Mouse (Mus musculus) heart, embryonic 13.5 days (tissue): ENCODE measurements around the gene Dcaf5. TPM values are rescaled to one million over a fixed set of nuclear protein-coding genes. Genes with fewer than 3 reads are reported as not detected.
A peak's percentile ranks its signal among the peaks of the same experiment; 100 is the strongest.

Experiments used
- ATAC-seq: fragments of 200-750 bp; cut with Nextera tagmentation; 2 replicates; pipeline ENCODE4 v1.8.0; 2017; ENCODE audit warnings: moderate TSS enrichment; ENCODE audit not compliant: insufficient number of reproducible peaks, low FRiP score, low TSS enrichment; ENCODE audit errors: extremely low read depth
- H3K27ac ChIP-seq: fragments of 300-500 bp; sonication (generic); replicated peaks from 2 replicates; pipeline ENCODE4 v1.5.1; 2015; ENCODE audit warnings: moderate library complexity, mild to moderate bottlenecking, inconsistent platforms
- H3K27me3 ChIP-seq: fragments of 300-500 bp; sonication (generic); replicated peaks from 2 replicates; pipeline ENCODE4 v1.6.1; 2015; ENCODE audit warnings: mild to moderate bottlenecking, inconsistent platforms
- H3K36me3 ChIP-seq: fragments of 300-500 bp; sonication (generic); 2 replicates; pipeline ENCODE4 v1.6.1; 2015; ENCODE audit warnings: mild to moderate bottlenecking, inconsistent platforms
- H3K4me1 ChIP-seq: fragments of 300-500 bp; sonication (generic); 2 replicates; pipeline ENCODE4 v1.6.1; 2015; ENCODE audit warnings: inconsistent platforms
- H3K4me2 ChIP-seq: fragments of 300-500 bp; sonication (generic); 2 replicates; pipeline ENCODE4 v1.6.1; 2015; ENCODE audit warnings: inconsistent platforms, mild to moderate bottlenecking, moderate library complexity
- H3K4me3 ChIP-seq: fragments of 300-500 bp; sonication (generic); 2 replicates; pipeline ENCODE4 v1.5.1; 2015; ENCODE audit warnings: moderate library complexity, mild to moderate bottlenecking, inconsistent platforms
- H3K9ac ChIP-seq: fragments of 300-500 bp; sonication (generic); 2 replicates; pipeline ENCODE4 v1.6.1; 2015; ENCODE audit warnings: inconsistent platforms, mild to moderate bottlenecking, moderate library complexity
- H3K9me3 ChIP-seq: fragments of 300-500 bp; sonication (generic); 2 replicates; pipeline ENCODE4 v1.6.1; 2016; ENCODE audit warnings: inconsistent platforms
- WGBS: fragments of 180-500 bp; shearing (Covaris S2); methylation state at CpG from one replicate; pipeline ENCODE4 v1.1.7; 2015; ENCODE audit warnings: mixed read lengths; 5-methylcytosine and 5-hydroxymethylcytosine counted together
- polyA plus RNA-seq: library from polyadenylated mRNA; unstranded; fragments of >200 nt; fragmentation: Nextera tagmentation; extraction: Ambion mirVana; gene quantifications from 2 replicates; pipeline ENCODE4 v1.2.1, GENCODE M21; 2015

Dcaf5 gene
- polyA plus RNA-seq, 1 experiment from 2014 or later = 9.2 TPM

GRCm38 (mm10) chr12:80311959-80312669, 124.3 kb downstream of the Dcaf5 start:
- Histone ChIP-seq H3K36me3 (no peaks in the 10 kb centered on the region), H3K27ac (no peak overlapping the region), H3K27me3 (no peaks in the 10 kb centered on the region), H3K4me3 (no peak overlapping the region), H3K9me3 (no peaks in the 10 kb centered on the region), H3K4me1 (peaks cover 10% of the 10 kb centered on the region), H3K9ac (no peak overlapping the region), H3K4me2 (no peak overlapping the region)
- 71% methylated on average over 3 of the region's 3 CpGs for WGBS
- no peak for ATAC-seq

- H3K27me3 ChIP-seq = no peaks in the 10 kb centered on the region
- WGBS = 57% methylated on average over 3 of the region's 3 CpGs
- no peaks in the 10 kb centered on the region for H3K4me1 ChIP-seq
- H3K36me3 ChIP-seq = no peaks in the 10 kb centered on the region
- H3K4me2 ChIP-seq = no peak overlapping the region
- H3K4me3 ChIP-seq = no peak overlapping the region
- H3K27ac ChIP-seq = no peak overlapping the region
- H3K9me3 ChIP-seq = peaks cover 4% of the 10 kb centered on the region; the same call in 1 of the 2 replicates
- H3K9ac ChIP-seq = no peak overlapping the region
- no peak for ATAC-seq
Measured at GRCm38 (mm10) chr12:80307556-80307955, 128.8 kb downstream of the Dcaf5 start.

- Histone ChIP-seq H3K4me3 (no peak overlapping the region), H3K27ac (no peak overlapping the region), H3K4me2 (no peak overlapping the region), H3K9me3 (peaks cover 4% of the 10 kb centered on the region; the same call in 1 of the 2 replicates), H3K27me3 (no peaks in the 10 kb centered on the region), H3K4me1 (no peaks in the 10 kb centered on the region), H3K9ac (no peak overlapping the region), H3K36me3 (no peaks in the 10 kb centered on the region)
- WGBS = 77% methylated on average over 3 of the region's 3 CpGs
- ATAC-seq = no peak
Measured at GRCm38 (mm10) chr12:80304518-80304917, 131.9 kb downstream of the Dcaf5 start.

GRCm38 (mm10) chr12:80300833-80301456, 135.5 kb downstream of the Dcaf5 start:
- Histone ChIP-seq H3K27me3 (no peaks in the 10 kb centered on the region), H3K4me3 (no peak overlapping the region), H3K9me3 (peaks cover 4% of the 10 kb centered on the region; the same call in 1 of the 2 replicates), H3K9ac (no peak overlapping the region), H3K4me1 (no peaks in the 10 kb centered on the region), H3K27ac (no peak overlapping the region), H3K4me2 (no peak overlapping the region), H3K36me3 (no peaks in the 10 kb centered on the region)
- WGBS = 72% methylated on average over 9 of the region's 9 CpGs
- no peak for ATAC-seq

GRCm38 (mm10) chr12:80298714-80299113, 137.7 kb downstream of the Dcaf5 start:
- no peak for ATAC-seq
- H3K4me1 ChIP-seq = no peaks in the 10 kb centered on the region
- no peaks in the 10 kb centered on the region for H3K9me3 ChIP-seq
- H3K4me3 ChIP-seq = no peak overlapping the region
- H3K27ac ChIP-seq = no peak overlapping the region
- H3K4me2 ChIP-seq = no peak overlapping the region
- no peak overlapping the region for H3K9ac ChIP-seq
- WGBS = 57% methylated on average over 6 of the region's 6 CpGs
- no peaks in the 10 kb centered on the region for H3K36me3 ChIP-seq
- H3K27me3 ChIP-seq = no peaks in the 10 kb centered on the region

- Histone ChIP-seq H3K9ac (no peak overlapping the region), H3K9me3 (no peaks in the 10 kb centered on the region), H3K27ac (peak overlapping the region; percentile 45; the same call in 1 of the 2 replicates), H3K4me1 (peaks cover 24% of the 10 kb centered on the region), H3K4me2 (no peak overlapping the region), H3K4me3 (no peak overlapping the region), H3K36me3 (no peaks in the 10 kb centered on the region), H3K27me3 (no peaks in the 10 kb centered on the region)
- 53% methylated on average over 3 of the region's 3 CpGs for WGBS
- ATAC-seq = no peak
Measured at GRCm38 (mm10) chr12:80291895-80292435, 144.4 kb downstream of the Dcaf5 start.

- Histone ChIP-seq H3K4me2 (no peak overlapping the region), H3K27ac (no peak overlapping the region), H3K4me3 (no peak overlapping the region), H3K36me3 (no peaks in the 10 kb centered on the region), H3K9ac (no peak overlapping the region), H3K9me3 (no peaks in the 10 kb centered on the region), H3K27me3 (no peaks in the 10 kb centered on the region), H3K4me1 (peaks cover 24% of the 10 kb centered on the region)
- no peak for ATAC-seq
- 73% methylated on average over 8 of the region's 8 CpGs for WGBS
Measured at GRCm38 (mm10) chr12:80290964-80291363, 145.4 kb downstream of the Dcaf5 start.

- Histone ChIP-seq H3K27ac (no peak overlapping the region), H3K27me3 (no peaks in the 10 kb centered on the region), H3K9me3 (no peaks in the 10 kb centered on the region), H3K4me3 (no peak overlapping the region), H3K4me1 (peaks cover 24% of the 10 kb centered on the region), H3K4me2 (no peak overlapping the region), H3K9ac (no peak overlapping the region), H3K36me3 (no peaks in the 10 kb centered on the region)
- no peak for ATAC-seq
- 44% methylated on average over 4 of the region's 4 CpGs for WGBS
Measured at GRCm38 (mm10) chr12:80290483-80290882, 145.9 kb downstream of the Dcaf5 start.

- Histone ChIP-seq H3K4me2 (no peak overlapping the region), H3K27ac (no peak overlapping the region), H3K27me3 (no peaks in the 10 kb centered on the region), H3K9me3 (no peaks in the 10 kb centered on the region), H3K4me3 (no peak overlapping the region), H3K4me1 (peaks cover 24% of the 10 kb centered on the region), H3K9ac (no peak overlapping the region), H3K36me3 (no peaks in the 10 kb centered on the region)
- WGBS = 57% methylated on average over 3 of the region's 3 CpGs
- ATAC-seq = no peak
Measured at GRCm38 (mm10) chr12:80289722-80290121, 146.7 kb downstream of the Dcaf5 start.

GRCm38 (mm10) chr12:80285890-80286289, 150.5 kb downstream of the Dcaf5 start:
- no peaks in the 10 kb centered on the region for H3K9me3 ChIP-seq
- H3K36me3 ChIP-seq = no peaks in the 10 kb centered on the region
- no peak overlapping the region for H3K4me3 ChIP-seq
- no peaks in the 10 kb centered on the region for H3K27me3 ChIP-seq
- H3K9ac ChIP-seq = no peak overlapping the region
- H3K27ac ChIP-seq = no peak overlapping the region
- no peak overlapping the region for H3K4me2 ChIP-seq
- ATAC-seq = no peak
- 62% methylated on average over 5 of the region's 5 CpGs for WGBS
- peaks cover 12% of the 10 kb centered on the region for H3K4me1 ChIP-seq
